ENCODE assay signal across 12 mouse cellular contexts in genomic region chr2:180891835-180892323, GRCm38 (mm10). TPM values are rescaled to one million over a fixed set of nuclear protein-coding genes. Genes with fewer than 3 reads are reported as not detected.
A peak's percentile ranks its signal among the peaks of the same experiment; 100 is the strongest.
DNase-seq lines count a peak whose midpoint lies in the region; ATAC-seq and TF ChIP-seq lines count a peak whose summit lies in the region.
"Had no signal": no experiment of that assay in that cellular context is flagged by ENCODE, and none has a peak within 500 bp of the region (broad histone marks: within the 10 kb centered on the region; RNA-seq: fewer than 3 reads in every experiment).

No protein-coding gene starts in this region.

- no peaks in the 10 kb centered on the region for H3K9me3 ChIP-seq in embryonic facial prominence, embryonic 12.5 days
- H3K9me3 ChIP-seq in hindbrain, embryonic 12.5 days (replicated peaks): no peaks in the 10 kb centered on the region
- H3K9me3 ChIP-seq in midbrain, postnatal 0 days (ENCODE audit: low read length): no peaks in the 10 kb centered on the region
- H3K9me3 ChIP-seq: heart, embryonic 13.5 days had no signal

- no peak overlapping the region for H3K4me3 ChIP-seq in embryonic facial prominence, embryonic 12.5 days
- peak overlapping the region; percentile 81 for H3K4me3 ChIP-seq in hindbrain, embryonic 12.5 days
- peak overlapping the region; percentile 79 for H3K4me3 ChIP-seq in midbrain, postnatal 0 days (ENCODE audit: low read depth, low read length)

- DNase-seq in embryo, embryonic 10.5 days (ENCODE audit: low spot score): peak; percentile 52
- DNase-seq in midbrain, postnatal 0 days (ENCODE audit: low spot score): no peak
- no peak for DNase-seq in adrenal gland, adult (ENCODE audit: inconsistent age in 2 of 2, low spot score in 1 of 2)
- DNase-seq in natural killer cell, adult 2 months (ENCODE audit: low spot score in 2 of 2): no peak

- peak overlapping the region; percentile 16; the same call in 1 of the 2 replicates for H3K4me2 ChIP-seq in embryonic facial prominence, embryonic 12.5 days (replicated peaks)
- H3K4me2 ChIP-seq in hindbrain, embryonic 12.5 days (replicated peaks): peak overlapping the region; percentile 68
- peak overlapping the region; percentile 83 for H3K4me2 ChIP-seq in midbrain, postnatal 0 days (ENCODE audit: low read depth, low read length, poor library complexity, severe bottlenecking)

- no peak overlapping the region for H3K27ac ChIP-seq in embryonic facial prominence, embryonic 12.5 days
- peak overlapping the region; percentile 94 for H3K27ac ChIP-seq in hindbrain, embryonic 12.5 days
- peak overlapping the region; percentile 99 for H3K27ac ChIP-seq in midbrain, postnatal 0 days (ENCODE audit: low read depth, low read length)
- H3K27ac ChIP-seq: heart, embryonic 13.5 days had no signal

- no peak for TF ChIP-seq CTCF in midbrain, postnatal 0 days (IDR thresholded peaks at IDR 0.05)

- WGBS in embryonic facial prominence, embryonic 12.5 days: 5% methylated on average over 9 of the region's 9 CpGs
- 4% methylated on average over 9 of the region's 9 CpGs for WGBS in hindbrain, embryonic 12.5 days
- 8% methylated on average over 9 of the region's 9 CpGs for WGBS in midbrain, postnatal 0 days

- no peaks in the 10 kb centered on the region for H3K36me3 ChIP-seq in embryonic facial prominence, embryonic 12.5 days
- H3K36me3 ChIP-seq in hindbrain, embryonic 12.5 days: peaks cover 5% of the 10 kb centered on the region; the same call in 1 of the 2 replicates
- no peaks in the 10 kb centered on the region; the same call in 1 of the 2 replicates for H3K36me3 ChIP-seq in midbrain, postnatal 0 days (ENCODE audit: insufficient read depth, low read length)
- H3K36me3 ChIP-seq: heart, embryonic 13.5 days had no signal

- no peak for ATAC-seq in embryonic facial prominence, embryonic 12.5 days (ENCODE audit: insufficient number of reproducible peaks, insufficient read depth, low FRiP score, low TSS enrichment)
- no peak for ATAC-seq in hindbrain, embryonic 12.5 days (ENCODE audit: low FRiP score)
- no peak for ATAC-seq in midbrain, postnatal 0 days (ENCODE audit: low FRiP score)
- ATAC-seq in erythroid progenitor cell, adult 5-6 weeks (replicated peaks; ENCODE audit: low FRiP score, poor library complexity, severe bottlenecking): no peak
- ATAC-seq: intestine, postnatal 0 days; lung, postnatal 0 days had no signal

- no peak overlapping the region for H3K9ac ChIP-seq in embryonic facial prominence, embryonic 12.5 days
- peak overlapping the region; percentile 100 for H3K9ac ChIP-seq in hindbrain, embryonic 12.5 days
- H3K9ac ChIP-seq in midbrain, postnatal 0 days (replicated peaks; ENCODE audit: low read length, poor library complexity, severe bottlenecking): peak overlapping the region; percentile 98
- H3K9ac ChIP-seq: heart, embryonic 13.5 days had no signal

- peaks cover 90% of the 10 kb centered on the region for H3K27me3 ChIP-seq in embryonic facial prominence, embryonic 12.5 days
- peaks cover 45% of the 10 kb centered on the region for H3K27me3 ChIP-seq in hindbrain, embryonic 12.5 days
- H3K27me3 ChIP-seq in midbrain, postnatal 0 days (ENCODE audit: insufficient read depth, low read length): no peaks in the 10 kb centered on the region

- peaks cover 32% of the 10 kb centered on the region for H3K4me1 ChIP-seq in embryonic facial prominence, embryonic 12.5 days
- H3K4me1 ChIP-seq in hindbrain, embryonic 12.5 days: peaks cover 71% of the 10 kb centered on the region
- peaks cover 29% of the 10 kb centered on the region for H3K4me1 ChIP-seq in midbrain, postnatal 0 days (ENCODE audit: insufficient read depth, low read length)

RNA-seq across cellular contexts. Expression of gene Ythdf1, which starts 28.9 kb away (rescaled TPM):
- 71.3 and 72.6 TPM in 2 replicates for polyA plus RNA-seq in embryonic facial prominence, embryonic 12.5 days (2016; fragmentation: Nextera tagmentation; extraction: Ambion mirVana)
- 61.0 and 65.0 TPM in 2 replicates for polyA plus RNA-seq in hindbrain, embryonic 12.5 days (2016; fragmentation: Nextera tagmentation; extraction: Ambion mirVana)
- 32.2 and 38.9 TPM in 2 replicates for total RNA-seq in midbrain, postnatal 0 days (2014; rRNA removed)
- 50.1 and 56.6 TPM in 2 replicates for polyA plus RNA-seq in midbrain, postnatal 0 days (2015; fragmentation: Nextera tagmentation; extraction: Ambion mirVana)
- total RNA-seq in erythroid progenitor cell, adult 5-6 weeks (2015; ENCODE audit: low replicate concordance): 28.1 and 35.0 TPM in 2 replicates
- 12.1 and 37.7 TPM in 2 replicates for total RNA-seq in erythroid progenitor cell, adult 5-6 weeks (2017; ENCODE audit: low replicate concordance)

RNA-seq across cellular contexts. Expression of gene Birc7, which starts 36.9 kb away (rescaled TPM):
- 0.14 TPM in 1 of 2 replicates, not detected in the other for polyA plus RNA-seq in embryonic facial prominence, embryonic 12.5 days (2016; fragmentation: Nextera tagmentation; extraction: Ambion mirVana)
- 0.41 TPM in 1 of 2 replicates, not detected in the other for polyA plus RNA-seq in hindbrain, embryonic 12.5 days (2016; fragmentation: Nextera tagmentation; extraction: Ambion mirVana)
- not detected in 2 replicates for total RNA-seq in midbrain, postnatal 0 days (2014; rRNA removed)
- polyA plus RNA-seq in midbrain, postnatal 0 days (2015; fragmentation: Nextera tagmentation; extraction: Ambion mirVana): 0.10 and 0.28 TPM in 2 replicates
- total RNA-seq in erythroid progenitor cell, adult 5-6 weeks (2015; ENCODE audit: low replicate concordance): not detected in 2 replicates
- total RNA-seq in erythroid progenitor cell, adult 5-6 weeks (2017; ENCODE audit: low replicate concordance): not detected in 2 replicates
- total RNA-seq: monocyte, adult 5-6 weeks had no signal
- polyA plus RNA-seq: intestine, postnatal 0 days; limb, embryonic 14.5 days; lung, postnatal 0 days had no signal

Comparison
In these comparisons a context has a peak if more than half of its experiments do, and no peak if none do; other contexts are left out.
1. H3K4me2 ChIP-seq: peak in every context shown above with its lines; median percentile 83 in midbrain, postnatal 0 days; 68 in hindbrain, embryonic 12.5 days; 16 in embryonic facial prominence, embryonic 12.5 days.